Mouse (Mus musculus) liver, postnatal 0 days (tissue): Measurements from ENCODE around the gene Actr6. TPM values are rescaled to one million over a fixed set of nuclear protein-coding genes. Genes with fewer than 3 reads are reported as not detected.

Experiments used
- ATAC-seq: fragments of 200-750 bp; cut with Nextera tagmentation; 2 replicates; pipeline ENCODE4 v1.8.0; 2017; ENCODE audit warnings: mild to moderate bottlenecking, moderate library complexity
- DNase-seq: peaks from one replicate; pipeline ENCODE4 v3.0.0-alpha.2; 2016
- H3K27ac ChIP-seq: fragments of 300-500 bp; sonication (generic); 2 replicates; pipeline ENCODE4 v1.5.1; 2014; ENCODE audit warnings: antibody characterized with exemption, moderate library complexity, mild to moderate bottlenecking, low read depth
- H3K27me3 ChIP-seq: fragments of 300-500 bp; sonication (generic); 2 replicates; pipeline ENCODE4 v1.6.1; 2014; ENCODE audit warnings: low read length, control low read depth, mixed read lengths; ENCODE audit not compliant: insufficient read depth
- H3K36me3 ChIP-seq: fragments of 300-500 bp; sonication (generic); replicated peaks from 2 replicates; pipeline ENCODE4 v1.6.1; 2014; ENCODE audit warnings: mild to moderate bottlenecking, control low read depth, low read length, moderate library complexity, mixed read lengths; ENCODE audit not compliant: insufficient read depth
- H3K4me1 ChIP-seq: fragments of 300-500 bp; sonication (generic); 2 replicates; pipeline ENCODE4 v1.6.1; 2014; ENCODE audit warnings: antibody characterized with exemption, mild to moderate bottlenecking, control low read depth; ENCODE audit not compliant: insufficient read depth
- H3K4me2 ChIP-seq: fragments of 300-500 bp; sonication (generic); 2 replicates; pipeline ENCODE4 v1.6.1; 2014; ENCODE audit warnings: low read depth, mild to moderate bottlenecking, low read length, moderate library complexity, mixed read lengths
- H3K4me3 ChIP-seq: fragments of 300-500 bp; sonication (generic); 2 replicates; pipeline ENCODE4 v1.5.1; 2014; ENCODE audit warnings: low read depth, low read length
- H3K9ac ChIP-seq: fragments of 300-500 bp; sonication (generic); replicated peaks from 2 replicates; pipeline ENCODE4 v1.6.1; 2014; ENCODE audit warnings: mild to moderate bottlenecking, moderate library complexity
- H3K9me3 ChIP-seq: fragments of 300-500 bp; sonication (generic); 2 replicates; pipeline ENCODE4 v1.6.1; 2016; ENCODE audit warnings: mild to moderate bottlenecking, control low read depth, low read length, mixed read lengths
- CTCF ChIP-seq: sonication (generic); IDR thresholded peaks from 2 replicates; pipeline ENCODE4 v1.5.1; 2016; ENCODE audit warnings: antibody characterized with exemption, low read depth
- EP300 ChIP-seq: IDR thresholded peaks from 2 replicates; pipeline ENCODE4 v1.6.1; 2016; ENCODE audit warnings: antibody characterized with exemption, low read depth, mild to moderate bottlenecking
- WGBS: fragments of 180-500 bp; shearing (Covaris S2); extraction: QIAGEN DNeasy Blood & Tissue Kit; methylation state at CpG from one replicate; pipeline ENCODE4 v1.1.7; 2014; ENCODE audit not compliant: insufficient replicate concordance; 5-methylcytosine and 5-hydroxymethylcytosine counted together
- polyA plus RNA-seq: library from polyadenylated mRNA; unstranded; fragments of >200 nt; fragmentation: Nextera tagmentation; extraction: Ambion mirVana; gene quantifications from 2 replicates; pipeline ENCODE4 v1.2.1, GENCODE M21; 2015

Gene Actr6
- polyA plus RNA-seq, 1 experiment from 2014 or later = 19.2 TPM

DNA sequence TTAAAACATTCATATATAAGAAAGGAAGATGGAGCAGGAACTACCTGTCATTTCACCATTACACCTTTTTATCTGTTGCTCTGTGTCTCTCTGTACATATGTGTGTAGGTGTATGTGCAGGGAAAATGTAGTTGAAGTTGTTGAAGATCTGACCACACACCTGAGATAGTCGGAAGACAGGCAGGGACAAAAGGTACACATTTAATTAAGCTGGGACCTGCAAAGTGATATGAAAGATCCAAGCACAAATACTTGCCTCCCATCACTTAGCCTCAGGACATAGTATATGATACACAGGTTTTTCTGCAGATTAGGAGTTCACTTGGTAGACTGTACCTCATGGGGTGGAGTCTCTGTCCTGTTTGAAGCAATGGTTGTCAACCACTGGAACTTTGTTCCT, 15.8 kb upstream of the Actr6 start:
- DNase-seq = no peak
- Histone ChIP-seq H3K27ac (no peak overlapping the region), H3K27me3 (no peaks in the 10 kb centered on the region), H3K4me3 (no peak overlapping the region), H3K4me2 (no peak overlapping the region), H3K9me3 (no peaks in the 10 kb centered on the region), H3K4me1 (peaks cover 40% of the 10 kb centered on the region), H3K36me3 (no peaks in the 10 kb centered on the region; the same call in 1 of the 2 replicates), H3K9ac (no peak overlapping the region)
- no peak for TF ChIP-seq EP300
- no peak for TF ChIP-seq CTCF
- 71% methylated on average over 1 of the region's 1 CpGs for WGBS
- no peak for ATAC-seq

GRCm38 (mm10) chr10:89747221-89747905, 15.3 kb upstream of the Actr6 start:
- H3K4me2 ChIP-seq = no peak overlapping the region
- H3K9ac ChIP-seq = no peak overlapping the region
- no peaks in the 10 kb centered on the region for H3K9me3 ChIP-seq
- H3K4me3 ChIP-seq = no peak overlapping the region
- 68% methylated on average over 8 of the region's 8 CpGs for WGBS
- H3K27me3 ChIP-seq = no peaks in the 10 kb centered on the region
- H3K36me3 ChIP-seq = no peaks in the 10 kb centered on the region; the same call in 1 of the 2 replicates
- H3K4me1 ChIP-seq = peaks cover 40% of the 10 kb centered on the region
- DNase-seq = no peak
- no peak for ATAC-seq
- TF ChIP-seq CTCF = no peak
- TF ChIP-seq EP300 = no peak
- no peak overlapping the region for H3K27ac ChIP-seq

DNA sequence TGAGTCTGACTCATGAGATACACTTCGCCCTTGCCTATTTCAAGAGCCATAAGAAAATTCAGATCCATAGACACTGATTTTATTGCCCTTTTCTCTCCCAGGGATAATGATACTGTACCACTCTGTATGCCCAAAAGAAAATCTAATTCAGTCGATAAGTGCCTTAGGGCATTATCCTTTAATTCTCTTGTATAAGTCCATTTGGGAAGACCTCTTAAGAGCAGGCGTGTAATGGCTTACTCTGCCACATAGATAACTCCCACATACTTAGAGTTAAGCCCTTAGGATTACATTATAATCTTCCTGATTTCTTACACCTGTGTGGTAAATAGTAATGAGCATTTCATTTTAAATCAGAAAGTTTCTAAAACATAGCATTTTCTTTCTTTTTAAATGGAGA, 14.5 kb upstream of the Actr6 start:
- no peaks in the 10 kb centered on the region for H3K27me3 ChIP-seq
- no peaks in the 10 kb centered on the region for H3K9me3 ChIP-seq
- peaks cover 36% of the 10 kb centered on the region for H3K4me1 ChIP-seq
- no peak for ATAC-seq
- peak overlapping the region; percentile 28; the same call in 1 of the 2 replicates for H3K9ac ChIP-seq
- WGBS = 83% methylated on average over 3 of the region's 3 CpGs
- H3K27ac ChIP-seq = no peak overlapping the region
- no peak for DNase-seq
- peak overlapping the region; percentile 51 for H3K4me2 ChIP-seq
- no peak for TF ChIP-seq CTCF
- no peak for TF ChIP-seq EP300
- no peaks in the 10 kb centered on the region; the same call in 1 of the 2 replicates for H3K36me3 ChIP-seq
- no peak overlapping the region for H3K4me3 ChIP-seq

DNA sequence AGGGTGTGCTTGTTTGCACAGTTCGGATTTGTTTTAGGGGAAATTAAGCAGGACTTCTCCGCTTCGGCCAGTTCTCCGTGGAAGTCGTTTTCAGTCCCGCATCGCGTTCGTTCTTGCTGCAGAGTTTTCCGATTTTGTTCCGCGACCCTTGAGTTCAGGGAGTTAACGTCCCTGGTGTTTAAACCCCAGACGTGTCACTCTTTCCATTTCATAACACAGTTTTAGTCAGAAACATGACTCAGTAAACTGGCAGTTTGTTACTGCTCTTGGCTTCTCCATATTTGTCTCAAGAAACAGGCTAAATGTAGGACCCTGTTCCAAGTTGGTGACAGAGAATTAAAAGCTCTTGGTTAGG, 13.5 kb upstream of the Actr6 start:
- no peak for TF ChIP-seq CTCF
- no peak for TF ChIP-seq EP300
- under 1% methylated on average over 14 of the region's 14 CpGs for WGBS

DNA sequence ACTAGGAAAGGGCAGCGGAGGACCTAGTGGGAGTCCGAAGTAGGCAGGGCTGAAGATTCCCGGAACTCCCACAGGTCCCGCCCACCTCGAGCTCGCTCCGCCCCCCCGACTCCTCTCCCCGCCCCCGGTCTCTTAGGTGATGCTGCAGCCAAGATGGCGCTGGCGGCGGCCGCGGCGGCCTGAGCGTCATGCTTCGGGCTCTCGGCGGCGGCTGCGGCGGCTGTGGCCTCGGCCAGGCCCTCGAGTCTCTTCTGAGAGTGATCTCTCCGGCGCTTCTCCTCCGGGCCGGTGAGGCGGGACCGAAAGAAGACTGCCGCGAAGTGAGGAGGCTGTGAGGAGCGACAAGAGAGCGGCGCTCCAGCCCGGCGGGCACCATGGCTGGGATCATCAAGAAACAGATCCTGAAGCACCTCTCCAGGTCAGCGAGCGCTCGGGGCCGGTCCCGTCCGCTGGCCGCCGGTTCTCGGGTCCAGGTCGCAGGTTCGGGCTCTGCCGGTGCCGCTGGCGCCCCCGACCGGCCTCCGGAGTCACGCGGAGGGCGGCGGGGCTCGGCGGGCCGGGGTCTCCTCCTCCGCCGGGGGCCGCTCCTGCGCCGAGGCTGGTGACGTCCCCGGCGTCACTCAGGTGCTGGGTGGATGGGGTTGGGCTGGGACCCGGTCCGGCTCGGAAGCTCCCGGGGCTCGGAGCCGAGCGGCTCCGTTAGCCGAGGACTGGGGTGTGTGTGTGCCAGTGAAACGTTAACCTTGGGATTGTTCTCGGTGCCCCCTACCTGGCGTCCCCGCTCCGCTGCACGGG, 13.0 kb upstream of the Actr6 start, which contains the start of gene Uhrf1bp1l:
Gene Uhrf1bp1l (plus strand): TSS at position 121 of the 795 bp plus-strand sequence.
- Histone ChIP-seq H3K4me1 (peaks cover 29% of the 10 kb centered on the region), H3K27ac (peak within 1 kb of the TSS; percentile 98), H3K36me3 (no peaks in the 10 kb centered on the region; the same call in 1 of the 2 replicates), H3K4me3 (peak within 1 kb of the TSS; percentile 98), H3K9me3 (no peaks in the 10 kb centered on the region), H3K27me3 (no peaks in the 10 kb centered on the region), H3K4me2 (peak within 1 kb of the TSS; percentile 94), H3K9ac (peak within 1 kb of the TSS; percentile 98)
- DNase-seq (peak; percentile 97), ATAC-seq (peak; percentile 90)
- under 1% methylated on average over 76 of the region's 85 CpGs for WGBS
- TF ChIP-seq EP300 = no peak
- no peak; the same call in 1 of the 2 replicates for TF ChIP-seq CTCF

More for the DNA sequence above, 13.5 kb upstream of the Actr6 start:
- H3K36me3 ChIP-seq = no peaks in the 10 kb centered on the region; the same call in 1 of the 2 replicates
- H3K4me2 ChIP-seq = peak overlapping the region; percentile 94
- peak; percentile 7 for ATAC-seq
- no peaks in the 10 kb centered on the region for H3K27me3 ChIP-seq
- DNase-seq = no peak
- peak overlapping the region; percentile 98 for H3K27ac ChIP-seq
- no peaks in the 10 kb centered on the region for H3K9me3 ChIP-seq
- peak overlapping the region; percentile 98 for H3K4me3 ChIP-seq
- peaks cover 32% of the 10 kb centered on the region for H3K4me1 ChIP-seq
- peak overlapping the region; percentile 98 for H3K9ac ChIP-seq

GRCm38 (mm10) chr10:89744341-89744740, 12.2 kb upstream of the Actr6 start:
- TF ChIP-seq EP300 = no peak
- no peak for TF ChIP-seq CTCF
- Histone ChIP-seq H3K9ac (0 out of 2 replicates have a peak overlapping the region, but pooled peaks have one; percentile 98), H3K27ac (peak overlapping the region; percentile 1; the same call in 1 of the 2 replicates), H3K4me2 (peak overlapping the region; percentile 94), H3K9me3 (no peaks in the 10 kb centered on the region), H3K4me3 (peak overlapping the region; percentile 98), H3K27me3 (no peaks in the 10 kb centered on the region), H3K36me3 (no peaks in the 10 kb centered on the region; the same call in 1 of the 2 replicates), H3K4me1 (peaks cover 24% of the 10 kb centered on the region)
- 11% methylated on average over 3 of the region's 3 CpGs for WGBS
- DNase-seq (no peak), ATAC-seq (no peak)
